Mouse (Mus musculus): ENCODE data around the gene Ano6.

GRCm38 (mm10) chr15:95925334-95925986 is 134.8 kb downstream of the Ano6 start:
- TF ChIP-seq CTCF (IDR thresholded peaks at IDR 0.05; ENCODE audit: borderline replicate concordance, insufficient read depth, low read depth, low read length), result no peak
- no peak for TF ChIP-seq POLR2A (IDR thresholded peaks at IDR 0.05; ENCODE audit: borderline replicate concordance, insufficient read depth, low read length)

Data from cerebellum, adult 2 months (tissue).